Mouse (Mus musculus) testis, postnatal 10 days (tissue): ENCODE results near the gene Mms22l.
"Not testable (repeated sequence)": the region's sequence is repeated elsewhere in the genome, so short reads cannot be mapped to it uniquely, and the experiment has no call there.

Experiments
- DNase-seq: peaks from one replicate; pipeline ENCODE4 v3.0.0; 2021; ENCODE audit warnings: low spot score

Mms22l gene

GRCm38 (mm10) chr4:24496116-24496952 is at the start of gene Mms22l:
Mms22l (plus strand) TSS chr4:24496451.
- DNase-seq: peak; percentile 97

DNA sequence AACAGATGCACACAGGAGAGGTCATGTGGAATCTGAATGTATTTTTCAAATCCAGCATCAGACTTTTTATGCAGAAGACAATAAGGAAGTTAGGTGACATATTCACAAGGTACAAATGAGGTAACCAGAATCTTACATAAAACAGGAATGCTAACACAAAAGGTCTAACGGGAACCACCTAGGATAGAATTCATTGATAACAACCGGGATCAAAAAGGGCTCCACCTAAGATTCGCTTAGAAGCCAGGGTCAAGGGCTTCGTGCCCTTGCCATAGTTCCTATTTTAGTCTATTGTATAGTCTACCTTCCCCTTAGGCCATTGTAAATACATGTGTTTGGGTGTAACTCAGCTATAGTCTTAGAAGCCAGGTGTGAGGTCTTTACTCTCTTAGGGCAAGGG is 12.2 kb upstream of the Mms22l start:
- not testable (repeated sequence) for DNase-seq

DNA sequence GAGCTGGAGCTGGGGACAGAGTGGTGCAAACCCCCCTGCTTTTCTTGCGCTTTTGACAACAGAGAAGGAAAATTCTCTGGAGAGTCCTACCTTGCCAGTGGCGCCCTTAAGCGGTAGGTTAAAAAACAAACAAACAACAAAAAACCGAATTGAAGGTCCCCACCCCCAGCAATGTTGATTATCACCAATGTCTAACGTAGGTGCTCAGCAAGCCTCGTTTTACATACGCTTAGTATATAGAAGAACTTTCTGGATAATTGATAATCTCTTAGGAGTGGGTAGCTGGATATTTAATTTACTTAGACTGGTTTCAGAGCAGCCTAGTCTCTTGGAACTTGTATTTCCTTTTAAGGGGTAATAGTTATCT is 685 bp downstream of the Mms22l start:
- no peak for DNase-seq

- DNase-seq: no peak
These were observed 12.9 kb downstream of the Mms22l start for GRCm38 (mm10) chr4:24509195-24509594.

GRCm38 (mm10) chr4:24536989-24537388 is 40.7 kb downstream of the Mms22l start:
- no peak for DNase-seq

DNA sequence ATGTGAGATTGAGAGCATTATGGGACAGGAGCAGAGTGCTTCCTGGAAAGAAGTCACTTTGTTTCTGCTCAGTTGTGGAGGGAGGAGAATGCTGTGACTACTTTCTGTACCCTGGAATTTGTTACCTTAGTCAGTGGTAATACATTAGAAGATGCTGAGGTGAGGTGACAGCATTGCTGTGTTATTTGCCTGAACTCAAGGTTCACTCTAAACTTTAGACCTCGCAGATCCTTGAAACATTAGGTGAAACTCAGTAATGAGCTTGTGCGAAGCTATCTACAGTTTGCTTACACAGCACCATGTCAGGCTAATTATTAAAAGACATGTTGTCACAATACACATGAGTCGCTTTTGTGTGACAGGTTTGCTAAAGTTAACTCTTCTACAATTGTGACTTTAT is 47.2 kb downstream of the Mms22l start:
- DNase-seq: no peak

GRCm38 (mm10) chr4:24544677-24545151 is 48.5 kb downstream of the Mms22l start:
- peak; percentile 45 for DNase-seq

DNA sequence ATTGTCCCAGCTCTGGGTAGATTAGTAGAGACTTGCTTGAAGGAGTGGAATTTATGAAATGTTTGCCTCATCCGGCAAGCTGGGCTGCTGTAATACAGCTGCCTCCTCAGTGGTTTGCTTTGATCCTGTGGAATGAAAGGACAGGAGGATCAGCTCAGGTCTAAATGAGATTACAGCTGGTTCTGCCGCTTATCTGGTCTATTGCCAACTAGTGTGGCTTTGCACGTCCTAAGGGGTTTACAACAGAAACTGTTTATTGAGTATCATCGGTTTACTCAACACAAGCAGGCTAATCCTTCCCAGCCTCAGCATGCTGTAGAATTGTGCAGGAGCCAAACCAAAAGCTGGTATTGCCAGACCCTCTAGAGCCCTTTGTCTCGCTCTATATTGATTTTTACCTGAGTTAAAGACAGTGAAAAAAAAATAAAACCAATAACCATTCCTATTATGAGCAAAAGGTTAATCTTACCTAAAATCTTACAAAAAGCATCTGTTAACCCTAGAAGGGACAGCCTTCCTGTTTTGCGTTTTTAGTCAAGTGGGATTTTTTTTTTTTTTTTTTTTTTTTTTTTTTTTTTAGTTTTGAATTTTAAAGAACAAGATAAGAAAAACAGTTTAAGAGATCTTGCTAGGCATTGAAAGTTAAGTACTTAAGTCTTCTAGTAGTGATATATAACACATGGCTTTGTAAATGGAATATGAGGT is 60.0 kb downstream of the Mms22l start:
- DNase-seq: no peak

DNA sequence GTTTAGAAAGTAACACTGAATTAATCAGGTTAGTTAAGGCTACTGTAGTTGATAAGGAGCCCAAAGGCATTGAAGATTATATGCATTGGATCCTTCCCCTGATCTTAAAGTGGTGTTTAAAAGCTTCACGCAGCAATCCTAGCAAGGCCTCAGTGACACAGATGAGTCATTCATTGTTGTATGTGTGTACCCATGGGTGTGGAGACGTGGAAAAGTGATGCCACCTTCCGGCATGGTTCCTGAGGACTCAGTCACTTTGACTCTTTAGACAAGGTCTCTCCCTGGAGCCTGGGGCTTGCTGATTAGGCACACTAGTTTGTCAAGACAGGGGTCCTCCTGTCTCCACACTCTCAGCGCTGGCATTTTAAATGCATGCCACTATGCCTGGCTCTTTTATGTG is 60.9 kb downstream of the Mms22l start:
- DNase-seq: no peak

- DNase-seq: no peak
These were observed 71.8 kb downstream of the Mms22l start for GRCm38 (mm10) chr4:24568026-24568425.

GRCm38 (mm10) chr4:24568989-24569556 is 72.8 kb downstream of the Mms22l start:
- no peak for DNase-seq

GRCm38 (mm10) chr4:24574276-24574675 is 78.0 kb downstream of the Mms22l start:
- peak; percentile 89 for DNase-seq

- DNase-seq: no peak
These were observed 81.3 kb downstream of the Mms22l start for GRCm38 (mm10) chr4:24577594-24577993.

DNA sequence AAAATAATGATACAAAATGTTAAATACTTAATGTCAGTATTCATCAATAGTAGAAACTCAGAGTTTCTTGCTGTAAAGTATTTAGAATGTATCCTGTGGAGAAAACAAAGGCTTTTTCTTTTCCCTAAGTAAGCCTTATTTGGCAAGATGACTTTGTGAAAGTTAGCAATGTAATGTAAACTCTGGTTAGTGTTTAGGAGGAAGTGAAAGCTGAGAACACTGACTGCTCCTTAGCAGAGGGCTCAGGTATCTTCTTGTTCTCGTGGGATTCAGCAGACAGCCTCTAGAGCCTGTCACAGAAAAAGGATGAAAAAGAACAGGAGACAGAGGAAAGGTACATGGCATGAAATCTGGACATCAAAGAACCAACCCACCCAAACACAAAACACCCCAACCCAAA is 86.0 kb downstream of the Mms22l start:
- no peak for DNase-seq

DNA sequence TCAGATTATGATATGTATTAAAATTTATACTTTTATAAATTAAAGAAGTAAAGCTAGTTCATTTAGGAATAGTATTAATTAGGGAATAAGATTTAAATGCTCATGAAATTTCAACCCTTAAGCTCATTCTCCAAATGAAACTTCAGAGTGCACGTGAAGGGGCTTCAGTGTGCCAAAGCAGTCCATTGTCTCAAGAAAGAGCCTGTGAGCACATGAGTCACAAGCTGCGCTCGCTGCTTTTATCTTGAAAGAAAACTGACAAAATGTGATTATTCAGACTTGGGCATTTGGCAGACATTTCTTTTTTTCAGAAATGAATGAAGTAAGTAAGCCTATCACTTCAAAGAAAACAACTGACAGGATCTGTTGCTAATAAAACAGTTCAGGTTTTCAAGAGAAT is 87.7 kb downstream of the Mms22l start:
- no peak for DNase-seq

DNA sequence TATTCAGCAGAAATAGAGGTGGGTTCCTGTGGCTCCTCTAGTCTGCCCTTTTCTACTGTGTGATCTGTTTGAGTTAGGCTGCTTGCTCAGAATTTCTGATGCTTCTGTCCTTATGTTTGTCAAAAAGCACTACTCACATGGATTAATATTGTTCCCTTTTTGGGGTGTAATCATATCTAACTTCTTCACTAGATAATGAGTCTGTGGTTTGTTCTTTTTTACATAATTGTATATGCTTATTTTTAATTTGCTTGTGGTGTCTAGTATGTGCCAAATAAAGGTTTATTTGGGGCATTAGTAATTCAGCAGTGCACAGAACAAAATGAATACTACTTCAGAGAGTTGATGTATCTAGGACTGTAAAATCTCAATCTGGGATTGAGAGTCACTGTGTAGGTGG is 98.6 kb downstream of the Mms22l start:
- DNase-seq: no peak

GRCm38 (mm10) chr4:24596942-24597611 is 100.8 kb downstream of the Mms22l start:
- DNase-seq: no peak

- DNase-seq: no peak
These were observed 102.4 kb downstream of the Mms22l start for GRCm38 (mm10) chr4:24598637-24599036.

DNA sequence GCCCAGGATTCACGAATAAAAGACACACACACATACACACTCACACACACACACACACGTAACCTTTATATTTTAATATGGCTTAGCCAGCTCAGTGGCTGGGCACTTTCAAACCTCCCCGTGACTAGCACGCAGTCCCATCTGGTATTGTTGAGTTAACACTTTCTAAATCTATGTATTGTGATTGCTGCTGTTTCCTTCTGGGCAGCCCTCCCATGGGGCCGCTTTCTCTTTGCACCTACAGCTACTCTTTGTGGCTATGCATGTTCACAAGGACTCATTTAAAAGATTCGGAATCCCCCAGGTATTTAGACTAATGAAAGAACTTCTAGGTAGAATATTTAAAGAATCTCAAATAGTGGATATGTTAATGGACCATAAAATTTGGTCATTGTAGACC is 105.5 kb downstream of the Mms22l start:
- no peak for DNase-seq

- no peak for DNase-seq
These were observed 112.8 kb downstream of the Mms22l start for GRCm38 (mm10) chr4:24609085-24609484.

GRCm38 (mm10) chr4:24609564-24609963 is 113.3 kb downstream of the Mms22l start:
- no peak for DNase-seq

DNA sequence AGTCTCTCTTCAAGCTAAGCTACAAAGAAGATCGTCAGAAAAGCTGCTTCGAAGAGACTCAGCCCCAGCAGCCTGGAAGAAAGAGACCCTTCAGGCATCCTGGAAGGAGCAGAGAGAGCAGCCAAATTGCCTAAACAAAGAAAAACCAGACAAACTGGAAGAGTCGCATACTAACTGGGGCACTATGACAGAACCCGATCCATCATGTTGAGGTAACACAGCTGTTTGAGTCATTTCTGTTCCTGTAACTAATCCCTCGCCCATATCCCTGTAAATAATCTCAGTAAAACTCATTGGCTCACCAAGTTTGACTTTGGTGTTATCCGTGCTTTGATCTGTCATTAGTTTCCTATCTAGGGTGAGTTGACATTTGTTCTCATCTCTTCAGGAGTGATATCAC is 123.8 kb downstream of the Mms22l start:
- DNase-seq: no peak
